Mouse (Mus musculus) forebrain, postnatal 0 days (tissue): ENCODE results near the gene Plxnd1. TPM values are rescaled to one million over a fixed set of nuclear protein-coding genes. Genes with fewer than 3 reads are reported as not detected.

Source experiments
- ATAC-seq: fragments of 200-750 bp; cut with Nextera tagmentation; 2 replicates; pipeline ENCODE4 v1.8.0; 2017; ENCODE audit warnings: mild to moderate bottlenecking, moderate library complexity
- DNase-seq: peaks from one replicate; pipeline ENCODE4 v3.0.0-alpha.2; 2015
- H3K27ac ChIP-seq: fragments of 300-500 bp; sonication (generic); 2 replicates; pipeline ENCODE4 v1.5.1; 2014; ENCODE audit warnings: low read depth, mild to moderate bottlenecking, antibody characterized with exemption, low read length, moderate library complexity, mixed read lengths
- H3K27me3 ChIP-seq: fragments of 300-500 bp; sonication (generic); 2 replicates; pipeline ENCODE4 v1.6.1; 2014; ENCODE audit warnings: mild to moderate bottlenecking, low read length, mixed read lengths; ENCODE audit not compliant: insufficient read depth
- H3K36me3 ChIP-seq: fragments of 300-500 bp; sonication (generic); 2 replicates; pipeline ENCODE4 v1.6.1; 2014; ENCODE audit warnings: mild to moderate bottlenecking, moderate library complexity; ENCODE audit not compliant: insufficient read depth
- H3K4me1 ChIP-seq: fragments of 300-500 bp; sonication (generic); 2 replicates; pipeline ENCODE4 v1.6.1; 2014; ENCODE audit warnings: antibody characterized with exemption; ENCODE audit not compliant: insufficient read depth
- H3K4me2 ChIP-seq: fragments of 300-500 bp; sonication (generic); 2 replicates; pipeline ENCODE4 v1.6.1; 2014; ENCODE audit warnings: low read depth, mild to moderate bottlenecking, moderate library complexity
- H3K4me3 ChIP-seq: fragments of 300-500 bp; sonication (generic); 2 replicates; pipeline ENCODE4 v1.5.1; 2014; ENCODE audit warnings: low read depth, low read length, mixed read lengths
- H3K9ac ChIP-seq: fragments of 300-500 bp; sonication (generic); 2 replicates; pipeline ENCODE4 v1.6.1; 2014; ENCODE audit warnings: mild to moderate bottlenecking
- H3K9me3 ChIP-seq: fragments of 300-500 bp; sonication (generic); 2 replicates; pipeline ENCODE4 v1.6.1; 2016; ENCODE audit warnings: low read length
- CTCF ChIP-seq: sonication (generic); IDR thresholded peaks from 2 replicates; pipeline ENCODE4 v1.5.1; 2016; ENCODE audit warnings: antibody characterized with exemption, control low read depth, low read depth
- WGBS: fragments of 180-500 bp; shearing (Covaris S2); extraction: QIAGEN DNeasy Blood & Tissue Kit; methylation state at CpG from one replicate; pipeline ENCODE4 v1.1.7; 2014; 5-methylcytosine and 5-hydroxymethylcytosine counted together
- polyA plus RNA-seq: library from polyadenylated mRNA; unstranded; fragments of >200 nt; fragmentation: Nextera tagmentation; extraction: Ambion mirVana; gene quantifications from 2 replicates; pipeline ENCODE4 v1.2.1, GENCODE M21; 2015
- total RNA-seq: library from RNA; depleted of rRNA; stranded (reverse); fragments of >200 nt; gene quantifications from 2 replicates; pipeline ENCODE4 v1.2.3, GENCODE M21; 2014

The Plxnd1 gene
- total and polyA plus RNA-seq, 2 experiments from 2014 or later: 17.6 to 44.1 TPM

- Histone ChIP-seq H3K27ac (no peak overlapping the region), H3K4me2 (no peak overlapping the region), H3K4me1 (no peaks in the 10 kb centered on the region), H3K9ac (no peak overlapping the region), H3K36me3 (no peaks in the 10 kb centered on the region), H3K9me3 (no peaks in the 10 kb centered on the region), H3K4me3 (no peak overlapping the region), H3K27me3 (no peaks in the 10 kb centered on the region)
- DNase-seq (no peak), ATAC-seq (no peak)
- WGBS: 55% methylated on average over 1 of the region's 1 CpGs
- TF ChIP-seq CTCF: no peak
These were observed 54.2 kb downstream of the Plxnd1 start for GRCm38 (mm10) chr6:115940603-115941002.

GRCm38 (mm10) chr6:115938798-115939197 is 56.0 kb downstream of the Plxnd1 start:
- DNase-seq (no peak), ATAC-seq (no peak)
- Histone ChIP-seq H3K27me3 (no peaks in the 10 kb centered on the region), H3K27ac (no peak overlapping the region), H3K36me3 (no peaks in the 10 kb centered on the region), H3K9me3 (no peaks in the 10 kb centered on the region), H3K4me3 (no peak overlapping the region), H3K4me2 (no peak overlapping the region), H3K9ac (no peak overlapping the region), H3K4me1 (no peaks in the 10 kb centered on the region)
- TF ChIP-seq CTCF: no peak
- WGBS: 63% methylated on average over 1 of the region's 1 CpGs

- no peaks in the 10 kb centered on the region for H3K27me3 ChIP-seq
- H3K9ac ChIP-seq: no peak overlapping the region
- no peak overlapping the region for H3K4me2 ChIP-seq
- H3K4me1 ChIP-seq: no peaks in the 10 kb centered on the region
- H3K27ac ChIP-seq: no peak overlapping the region
- H3K9me3 ChIP-seq: no peaks in the 10 kb centered on the region
- no peak overlapping the region for H3K4me3 ChIP-seq
- WGBS: 99% methylated on average over 2 of the region's 2 CpGs
- no peak for DNase-seq
- no peak for TF ChIP-seq CTCF
- ATAC-seq: no peak
- H3K36me3 ChIP-seq: no peaks in the 10 kb centered on the region
These were observed 56.8 kb downstream of the Plxnd1 start for GRCm38 (mm10) chr6:115938011-115938410.

GRCm38 (mm10) chr6:115935544-115935943 is 59.3 kb downstream of the Plxnd1 start:
- H3K4me3 ChIP-seq: no peak overlapping the region
- no peak for TF ChIP-seq CTCF
- no peak overlapping the region for H3K4me2 ChIP-seq
- no peaks in the 10 kb centered on the region for H3K9me3 ChIP-seq
- no peaks in the 10 kb centered on the region for H3K27me3 ChIP-seq
- H3K9ac ChIP-seq: no peak overlapping the region
- H3K4me1 ChIP-seq: no peaks in the 10 kb centered on the region
- 78% methylated on average over 8 of the region's 8 CpGs for WGBS
- ATAC-seq (no peak), DNase-seq (no peak)
- H3K36me3 ChIP-seq: no peaks in the 10 kb centered on the region
- H3K27ac ChIP-seq: no peak overlapping the region

- DNase-seq: no peak
- Histone ChIP-seq H3K27me3 (no peaks in the 10 kb centered on the region), H3K36me3 (no peaks in the 10 kb centered on the region), H3K4me2 (no peak overlapping the region), H3K4me3 (no peak overlapping the region), H3K27ac (no peak overlapping the region), H3K9me3 (no peaks in the 10 kb centered on the region), H3K9ac (no peak overlapping the region), H3K4me1 (peaks cover 6% of the 10 kb centered on the region; the same call in 1 of the 2 replicates)
- 86% methylated on average over 3 of the region's 3 CpGs for WGBS
- ATAC-seq: no peak
- no peak for TF ChIP-seq CTCF
These were observed 62.4 kb downstream of the Plxnd1 start for GRCm38 (mm10) chr6:115932391-115932790.

- no peak for ATAC-seq
- Histone ChIP-seq H3K9me3 (no peaks in the 10 kb centered on the region), H3K27me3 (no peaks in the 10 kb centered on the region), H3K4me3 (no peak within 1 kb of the TSS), H3K36me3 (no peaks in the 10 kb centered on the region), H3K9ac (no peak within 1 kb of the TSS), H3K4me1 (peaks cover 13% of the 10 kb centered on the region; the same call in 1 of the 2 replicates), H3K27ac (no peak within 1 kb of the TSS), H3K4me2 (no peak within 1 kb of the TSS)
- DNase-seq: no peak
- 82% methylated on average over 14 of the region's 14 CpGs for WGBS
- no peak for TF ChIP-seq CTCF
These were observed 63.2 kb downstream of the Plxnd1 start, which contains the start of gene Rho for GRCm38 (mm10) chr6:115931639-115932038. Gene Rho (plus strand): TSS chr6:115931748.

GRCm38 (mm10) chr6:115930018-115930417 is 64.8 kb downstream of the Plxnd1 start:
- no peak overlapping the region for H3K4me2 ChIP-seq
- no peaks in the 10 kb centered on the region for H3K36me3 ChIP-seq
- no peaks in the 10 kb centered on the region for H3K27me3 ChIP-seq
- no peaks in the 10 kb centered on the region for H3K9me3 ChIP-seq
- DNase-seq: no peak
- H3K4me3 ChIP-seq: no peak overlapping the region
- TF ChIP-seq CTCF: no peak
- peaks cover 23% of the 10 kb centered on the region for H3K4me1 ChIP-seq
- WGBS: 70% methylated on average over 5 of the region's 5 CpGs
- H3K27ac ChIP-seq: no peak overlapping the region
- no peak for ATAC-seq
- no peak overlapping the region for H3K9ac ChIP-seq
